Mouse (Mus musculus) gastrocnemius, postnatal 14 days (tissue): ENCODE measurements at regions not wholly inside any gene's neighbourhood (a gene's known extent, or its start where the extent isn't known, plus 50 kb on each side); places are given as distances from the start of the nearest gene placed in this dataset.
A peak's percentile ranks its signal among the peaks of the same experiment; 100 is the strongest.

ENCODE experiments used
- DNase-seq: peaks from one replicate; pipeline ENCODE4 v3.0.0; 2021; ENCODE audit warnings: mixed read lengths
- intact Hi-C: fragments of 180-260 bp; cut with DNase I; formaldehyde crosslinking; loops from one replicate; pipeline ENCODE4 v1.15.1; 2025; ENCODE audit warnings: low total_unique reads

DNA sequence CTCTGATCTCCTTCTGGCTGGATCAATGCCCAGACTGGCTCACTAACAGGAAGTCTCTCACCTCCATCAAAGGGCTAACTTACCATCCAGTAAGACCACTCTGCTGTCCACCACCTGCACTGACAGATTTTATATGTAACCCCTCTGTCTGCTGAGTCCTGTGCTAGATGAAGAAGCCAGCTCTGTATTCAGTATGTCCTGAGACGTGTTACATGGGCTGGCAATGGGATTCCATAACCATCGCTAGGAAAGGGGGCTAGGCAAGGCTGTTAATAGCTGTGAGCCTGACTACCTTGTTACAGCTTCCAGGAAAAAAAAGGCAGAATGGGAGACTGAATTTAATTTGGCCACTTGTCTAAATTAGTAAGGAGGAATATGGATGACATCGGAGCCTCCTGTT, 71.3 kb upstream of the Tmco5 start:
- intact Hi-C loops: no loop called here
- DNase-seq: no peak

DNA sequence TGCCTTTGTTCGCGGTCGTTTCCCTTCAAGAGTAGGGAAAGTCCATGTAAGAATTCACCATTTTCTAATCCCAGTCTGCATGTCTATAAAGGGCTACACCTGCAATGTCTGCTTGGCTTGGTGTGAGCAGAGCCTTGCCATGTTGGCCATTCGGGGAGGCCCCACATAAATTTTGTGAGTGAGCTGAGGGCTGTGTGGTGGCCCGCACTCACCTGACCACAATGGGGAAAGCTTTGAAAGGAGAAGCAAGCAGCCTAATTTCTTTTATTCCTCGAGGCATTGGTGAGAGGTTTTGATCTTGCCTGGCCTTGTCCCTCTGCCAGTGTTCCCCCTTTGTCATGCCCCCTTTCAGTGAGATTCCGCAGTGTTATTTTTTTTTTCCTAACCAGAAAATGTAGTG, 70.9 kb upstream of the Tmco5 start:
- DNase-seq: no peak
- intact Hi-C loops: no loop called here

DNA sequence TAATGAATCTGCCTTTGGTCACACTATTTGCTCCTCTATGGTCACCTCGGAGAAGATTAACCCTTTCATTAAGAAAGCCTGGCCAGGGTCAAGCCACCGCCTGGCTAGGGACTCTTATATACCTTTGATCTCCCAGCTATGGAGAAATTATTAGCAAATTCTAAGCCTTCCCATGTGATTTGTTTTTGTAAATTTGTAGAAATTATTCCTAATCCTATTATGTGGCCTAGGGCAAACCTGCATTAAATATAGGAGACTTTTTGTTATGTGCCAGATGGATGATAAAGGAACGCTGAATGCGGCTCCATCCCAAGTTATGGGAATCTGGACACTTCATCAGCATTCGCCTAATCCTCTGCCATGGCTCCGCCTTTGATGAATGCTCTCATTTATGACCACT, 70.4 kb upstream of the Tmco5 start:
- no peak for DNase-seq
- intact Hi-C loops: no loop called here

DNA sequence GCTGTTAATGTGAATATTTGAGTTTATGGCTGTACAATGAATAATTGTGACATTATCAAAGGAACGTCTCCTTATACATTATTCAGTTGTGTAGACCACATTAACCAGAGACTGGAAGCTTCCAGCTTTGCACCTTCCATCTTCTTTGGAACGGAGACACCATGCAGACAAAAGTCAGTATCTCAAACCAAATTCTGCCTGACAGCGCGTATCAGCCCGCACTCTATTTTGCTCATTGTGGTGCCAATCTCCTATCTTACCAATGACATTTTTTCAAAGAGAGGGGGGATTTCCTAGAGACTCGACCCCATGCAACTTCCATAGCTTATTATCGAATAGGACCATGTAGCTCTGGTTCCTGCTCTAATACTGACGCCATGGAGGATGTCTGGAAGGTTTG, 69.9 kb upstream of the Tmco5 start:
- no peak for DNase-seq
- intact Hi-C loops: no loop called here

DNA sequence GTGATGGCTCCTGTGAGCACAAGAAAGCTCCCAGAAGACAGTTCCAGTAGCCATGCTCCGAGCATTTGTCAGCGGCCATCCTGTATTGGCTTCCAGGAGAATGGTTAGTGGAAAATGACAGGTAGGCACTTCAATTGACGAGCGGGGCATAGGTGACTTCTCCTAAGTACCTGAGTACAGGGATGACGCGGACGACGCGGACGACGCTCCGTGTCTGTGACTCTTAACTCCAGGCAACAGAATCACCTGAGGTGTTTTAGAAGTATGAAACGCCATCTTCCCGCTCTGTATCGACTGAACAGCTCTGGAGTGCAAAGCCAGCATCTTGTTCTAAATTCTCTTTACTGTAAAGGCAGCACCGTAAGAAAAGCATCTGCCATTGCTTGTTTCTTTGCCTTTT, 68.4 kb upstream of the Tmco5 start:
- intact Hi-C loops: no loop called here
- no peak for DNase-seq

DNA sequence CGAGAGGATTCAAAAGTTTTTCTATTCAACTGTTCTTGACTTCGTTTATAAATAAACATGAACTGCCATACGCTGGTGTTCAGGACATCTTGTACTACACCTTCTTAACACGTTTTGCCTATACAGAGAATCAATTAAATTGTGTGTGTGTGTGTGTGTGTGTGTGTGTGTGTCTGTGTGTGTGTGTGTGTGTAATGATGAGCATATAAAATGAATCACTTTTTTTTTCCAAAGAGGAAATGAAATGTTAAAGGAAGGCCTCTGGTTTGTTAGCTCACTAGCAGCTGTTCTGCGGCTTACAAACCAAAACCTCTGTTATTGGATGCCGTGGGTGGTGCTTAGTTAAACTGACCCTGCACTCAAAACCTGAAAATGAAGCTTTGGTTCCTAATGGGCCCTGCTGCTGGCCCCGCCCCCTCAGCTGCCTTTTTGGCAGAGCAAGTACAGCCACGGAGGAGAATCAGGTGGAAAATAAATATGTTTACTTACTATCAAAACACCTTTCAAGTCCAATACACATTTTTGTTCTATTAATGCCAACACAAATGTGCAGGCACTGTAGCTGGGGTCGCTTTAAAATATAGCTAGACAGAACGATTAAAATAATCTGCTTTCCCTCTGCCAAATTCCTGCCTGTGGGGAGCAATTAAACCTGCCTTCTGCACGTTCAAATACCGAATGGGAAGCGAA, 65.5 kb upstream of the Tmco5 start:
- intact Hi-C loops: no loop called here
- DNase-seq: peak; percentile 7

DNA sequence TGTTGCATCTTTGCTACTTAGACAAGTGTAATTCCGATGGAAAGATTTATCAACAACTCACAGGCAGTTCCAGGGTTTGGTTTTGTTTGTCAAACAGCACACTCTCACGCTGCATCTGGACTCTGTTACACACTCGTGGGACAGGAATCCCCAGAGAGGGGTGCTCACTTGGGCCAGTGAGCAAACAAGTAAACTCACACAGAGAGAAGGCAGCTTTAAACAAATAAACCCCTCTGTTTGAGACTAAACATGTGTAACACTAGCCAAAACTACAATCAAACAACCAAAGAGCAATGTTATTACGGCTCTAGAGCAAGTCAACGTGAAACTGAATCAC, 65.0 kb upstream of the Tmco5 start:
- intact Hi-C loops: no loop called here
- no peak for DNase-seq

DNA sequence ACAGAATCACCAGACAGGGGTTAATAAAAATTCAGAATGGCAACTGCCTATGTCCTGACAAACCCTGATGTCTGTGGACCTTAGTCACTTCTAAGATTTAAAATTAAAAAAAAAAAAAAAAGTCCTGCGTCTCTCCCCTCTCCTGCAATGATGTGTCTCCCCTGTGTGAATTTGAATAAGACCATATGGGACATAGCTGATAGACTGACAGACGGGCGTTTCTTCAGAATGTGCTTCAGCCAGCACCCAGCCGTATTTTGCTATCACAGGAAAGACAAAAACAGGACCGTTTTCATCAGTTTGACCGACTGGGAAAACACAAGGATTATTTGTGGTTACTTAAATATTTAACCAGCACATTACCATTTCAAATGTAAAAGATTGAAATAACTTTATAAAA, 61.4 kb upstream of the Tmco5 start:
- no peak for DNase-seq
- intact Hi-C loops: no loop called here

DNA sequence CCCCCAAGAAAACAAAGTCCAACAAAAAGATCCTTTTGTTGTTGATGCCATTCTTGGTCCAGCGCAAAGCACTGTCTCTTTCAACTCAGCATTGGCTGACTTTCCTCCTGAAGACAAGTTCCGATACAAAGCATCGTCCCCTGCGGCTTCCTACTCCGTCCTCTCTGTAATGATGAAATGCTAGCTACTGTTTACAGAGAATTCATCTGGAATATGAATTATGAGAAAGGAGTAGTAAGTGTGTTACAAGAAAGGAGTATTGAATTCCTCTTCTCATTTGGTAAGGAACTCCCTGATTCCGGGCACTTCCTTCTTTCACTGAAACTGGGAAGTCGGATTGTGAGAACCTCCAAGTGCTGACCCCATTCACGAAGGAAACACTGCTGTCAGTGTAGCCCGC, 60.9 kb upstream of the Tmco5 start:
- no peak for DNase-seq
- intact Hi-C loops: no loop called here

DNA sequence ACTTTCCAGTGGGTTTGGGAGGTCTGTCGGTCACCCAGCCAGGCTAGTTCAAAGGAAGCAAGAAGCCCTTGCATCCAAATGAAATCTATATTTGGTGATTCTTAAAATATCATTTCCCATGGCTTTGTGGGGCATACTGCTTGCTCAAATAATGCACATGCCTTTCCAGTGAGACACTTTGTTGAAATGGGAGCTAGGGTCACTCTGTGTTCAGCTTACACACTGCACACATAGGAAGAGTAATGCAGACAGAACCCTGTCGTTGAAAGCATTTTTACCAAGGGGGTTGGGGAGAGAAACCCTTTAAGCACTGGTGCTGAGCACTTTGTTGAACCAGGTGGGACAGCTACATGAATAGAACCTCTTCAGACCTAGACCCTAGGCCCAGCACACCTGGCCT, 59.9 kb upstream of the Tmco5 start:
- no peak for DNase-seq

DNA sequence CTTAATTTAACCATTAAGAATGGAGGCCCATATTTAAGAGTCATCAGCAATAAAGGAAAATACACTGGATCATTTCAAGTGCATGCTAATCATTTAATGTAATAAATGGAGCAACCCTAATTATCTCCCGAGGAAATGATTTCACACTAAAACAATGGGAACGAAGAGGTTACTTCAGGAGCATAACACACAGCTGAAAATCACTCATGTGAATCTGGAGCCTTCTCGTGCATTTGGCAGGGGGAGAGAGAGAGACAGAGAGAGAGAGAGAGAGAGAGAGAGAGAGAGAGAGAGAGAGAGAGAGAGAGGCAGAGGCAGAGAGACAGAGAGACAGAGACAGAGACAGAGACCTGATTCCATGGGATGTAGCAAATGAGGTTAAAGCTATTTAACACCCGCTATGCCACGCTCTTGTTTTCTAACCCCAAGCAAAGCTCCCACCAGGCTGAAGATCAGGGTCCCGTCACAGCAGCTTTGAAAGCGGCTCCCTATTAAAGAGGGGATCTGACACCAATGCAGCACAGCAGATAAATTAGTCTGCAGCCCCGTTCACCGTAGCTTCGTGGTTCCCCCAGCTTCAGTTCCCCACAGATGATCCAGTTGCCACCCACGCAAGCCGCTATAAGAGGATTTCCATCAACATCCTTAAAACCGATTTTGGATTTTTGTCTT, 59.3 kb upstream of the Tmco5 start:
- intact Hi-C loops: no loop called here
- DNase-seq: no peak

More for the DNA sequence above, 59.9 kb upstream of the Tmco5 start:
- intact Hi-C loops: no loop called here

DNA sequence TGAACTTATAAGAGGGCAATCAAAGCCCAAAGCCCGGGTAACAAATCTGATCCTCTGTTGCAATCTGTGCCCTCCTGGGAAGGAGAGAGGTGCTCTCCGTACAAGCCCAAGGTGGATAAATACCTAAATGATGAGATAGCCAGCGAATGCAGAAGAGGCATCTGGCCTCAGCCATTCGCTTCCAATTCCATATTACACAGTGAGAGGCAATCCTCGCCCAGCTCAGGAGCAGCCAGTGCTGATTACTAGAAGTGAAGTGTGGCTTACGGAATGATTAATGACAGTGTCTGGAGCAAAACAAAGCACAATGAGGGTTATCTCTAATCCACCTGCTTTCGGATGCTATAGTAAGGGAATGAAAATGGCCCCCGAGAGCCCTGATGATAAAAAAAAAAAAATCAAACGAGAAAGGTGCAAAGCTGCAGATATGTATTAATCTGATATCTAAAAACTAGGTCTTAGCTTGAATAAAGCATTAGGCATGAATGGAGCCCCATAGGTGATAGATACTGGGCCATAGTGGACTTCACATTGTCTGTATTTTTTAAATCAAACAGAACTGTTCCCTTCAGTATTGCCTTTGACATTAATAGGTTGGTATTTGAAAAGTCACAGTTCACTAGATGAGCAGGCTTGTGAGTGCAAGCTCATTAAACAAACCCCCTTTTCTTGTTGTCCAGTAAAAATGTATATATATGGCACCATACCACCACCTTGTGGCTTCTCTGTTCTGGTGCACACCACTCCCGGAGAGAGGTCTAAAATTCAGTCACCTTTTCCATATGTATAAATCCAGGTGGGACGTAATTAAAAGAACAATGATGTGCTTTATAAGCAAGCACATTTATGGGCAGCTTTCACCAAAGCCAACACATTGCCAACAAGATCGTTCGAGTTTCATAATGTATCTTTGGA, 57.4 kb upstream of the Tmco5 start:
- DNase-seq: no peak
- intact Hi-C loops: no loop called here
